Mouse (Mus musculus) midbrain, embryonic 13.5 days (tissue): Measurements from ENCODE around the gene Mt1. TPM values are rescaled to one million over a fixed set of nuclear protein-coding genes. Genes with fewer than 3 reads are reported as not detected.
"Not testable (repeated sequence)": the region's sequence is repeated elsewhere in the genome, so short reads cannot be mapped to it uniquely, and the experiment has no call there.

Experiments
- ATAC-seq: fragments of 200-750 bp; cut with Nextera tagmentation; 2 replicates; pipeline ENCODE4 v1.8.0; 2017; ENCODE audit warnings: mild to moderate bottlenecking, moderate TSS enrichment, moderate library complexity
- H3K27ac ChIP-seq: fragments of 300-500 bp; sonication (generic); 2 replicates; pipeline ENCODE4 v1.5.1; 2015; ENCODE audit warnings: inconsistent platforms, mild to moderate bottlenecking, moderate library complexity
- H3K27me3 ChIP-seq: fragments of 300-500 bp; sonication (generic); 2 replicates; pipeline ENCODE4 v1.6.1; 2015; ENCODE audit warnings: mild to moderate bottlenecking, inconsistent platforms
- H3K36me3 ChIP-seq: fragments of 300-500 bp; sonication (generic); 2 replicates; pipeline ENCODE4 v1.6.1; 2015; ENCODE audit warnings: mild to moderate bottlenecking, inconsistent platforms
- H3K4me1 ChIP-seq: fragments of 300-500 bp; sonication (generic); replicated peaks from 2 replicates; pipeline ENCODE4 v1.6.1; 2015; ENCODE audit warnings: inconsistent platforms
- H3K4me2 ChIP-seq: fragments of 300-500 bp; sonication (generic); replicated peaks from 2 replicates; pipeline ENCODE4 v1.6.1; 2015; ENCODE audit warnings: moderate library complexity, mild to moderate bottlenecking, inconsistent platforms
- H3K4me3 ChIP-seq: fragments of 300-500 bp; sonication (generic); replicated peaks from 2 replicates; pipeline ENCODE4 v1.5.1; 2015; ENCODE audit warnings: mild to moderate bottlenecking, inconsistent platforms
- H3K9ac ChIP-seq: fragments of 300-500 bp; sonication (generic); replicated peaks from 2 replicates; pipeline ENCODE4 v1.6.1; 2015; ENCODE audit warnings: mild to moderate bottlenecking, inconsistent platforms
- H3K9me3 ChIP-seq: fragments of 300-500 bp; sonication (generic); 2 replicates; pipeline ENCODE4 v1.6.1; 2016; ENCODE audit warnings: mild to moderate bottlenecking, inconsistent platforms
- WGBS: fragments of 180-500 bp; shearing (Covaris S2); methylation state at CpG from one replicate; pipeline ENCODE4 v1.1.7; 2015; 5-methylcytosine and 5-hydroxymethylcytosine counted together
- polyA plus RNA-seq: library from polyadenylated mRNA; unstranded; fragments of >200 nt; fragmentation: Nextera tagmentation; extraction: Ambion mirVana; gene quantifications from 2 replicates; pipeline ENCODE4 v1.2.1, GENCODE M21; 2015

The Mt1 gene
- 21.5 and 30.3 TPM in 2 replicates for polyA plus RNA-seq

DNA sequence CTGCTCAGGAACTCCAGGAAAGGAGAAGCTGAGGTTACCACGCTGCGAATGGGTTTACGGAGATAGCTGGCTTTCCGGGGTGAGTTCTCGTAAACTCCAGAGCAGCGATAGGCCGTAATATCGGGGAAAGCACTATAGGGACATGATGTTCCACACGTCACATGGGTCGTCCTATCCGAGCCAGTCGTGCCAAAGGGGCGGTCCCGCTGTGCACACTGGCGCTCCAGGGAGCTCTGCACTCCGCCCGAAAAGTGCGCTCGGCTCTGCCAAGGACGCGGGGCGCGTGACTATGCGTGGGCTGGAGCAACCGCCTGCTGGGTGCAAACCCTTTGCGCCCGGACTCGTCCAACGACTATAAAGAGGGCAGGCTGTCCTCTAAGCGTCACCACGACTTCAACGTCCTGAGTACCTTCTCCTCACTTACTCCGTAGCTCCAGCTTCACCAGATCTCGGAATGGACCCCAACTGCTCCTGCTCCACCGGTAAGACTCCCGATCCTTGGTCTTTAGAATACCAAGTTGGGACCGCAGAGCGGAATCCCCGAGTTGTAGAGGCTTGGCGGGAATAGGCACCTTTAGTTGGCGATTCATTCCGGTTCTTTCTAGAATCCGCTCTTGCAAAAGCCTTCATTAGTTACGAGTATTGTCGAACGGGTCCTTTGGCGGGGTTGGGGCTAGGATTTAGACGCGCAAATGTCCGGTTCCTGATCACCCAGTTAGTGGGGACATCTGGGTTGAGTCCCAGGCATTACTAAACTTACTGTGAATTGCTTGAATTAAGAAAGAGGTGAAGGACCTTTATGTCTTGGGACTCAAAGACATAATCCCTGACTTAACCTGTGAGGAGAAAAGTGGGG, at the start of gene Mt1:
Gene Mt1 (plus strand): TSS at position 226 of the 856 bp plus-strand sequence.
- peak within 1 kb of the TSS; percentile 40 for H3K4me3 ChIP-seq
- H3K4me1 ChIP-seq: peaks cover 28% of the 10 kb centered on the region
- no peaks in the 10 kb centered on the region for H3K9me3 ChIP-seq
- WGBS: 1% methylated on average over 50 of the region's 50 CpGs
- H3K36me3 ChIP-seq: no peaks in the 10 kb centered on the region
- H3K4me2 ChIP-seq: peak within 1 kb of the TSS; percentile 65
- ATAC-seq: peak; percentile 85
- no peak within 1 kb of the TSS for H3K27ac ChIP-seq
- peak within 1 kb of the TSS; percentile 34 for H3K9ac ChIP-seq
- H3K27me3 ChIP-seq: peaks cover 97% of the 10 kb centered on the region

DNA sequence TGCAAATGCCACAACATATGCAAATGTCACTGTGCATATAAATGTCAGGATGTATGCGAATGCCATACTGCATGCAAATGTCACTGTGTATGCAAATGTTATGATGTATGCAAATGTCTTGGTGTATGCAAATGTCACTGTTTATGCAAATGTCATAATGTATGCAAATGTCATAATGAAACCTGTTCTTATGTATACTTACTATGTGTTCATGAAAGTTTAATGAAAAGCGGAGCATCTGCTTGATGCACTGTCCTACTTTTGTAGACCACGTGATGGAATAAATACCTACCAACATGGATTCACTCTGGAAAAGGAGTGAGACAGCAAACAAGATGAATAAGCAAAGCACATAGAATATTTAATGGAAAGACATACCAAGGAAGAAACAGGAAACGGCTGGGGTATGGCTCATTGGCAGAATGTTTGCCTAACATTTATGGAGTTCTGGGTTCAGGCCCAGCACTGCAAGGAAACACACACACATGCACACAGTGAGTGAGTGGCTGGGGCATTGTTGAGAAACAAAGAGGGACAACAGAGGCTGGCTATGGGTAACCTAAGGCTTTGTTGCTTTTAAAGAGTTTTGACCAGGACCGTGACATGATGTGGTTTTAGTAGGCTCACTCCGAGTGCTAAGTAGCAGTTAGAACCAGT, 49.6 kb upstream of the Mt1 start:
- H3K4me1 ChIP-seq: 0 out of 2 replicates have a peak, but pooled peaks cover 3% of the 10 kb centered on the region
- H3K9ac ChIP-seq: no peak overlapping the region
- WGBS: 66% methylated on average over 6 of the region's 6 CpGs
- H3K36me3 ChIP-seq: no peaks in the 10 kb centered on the region
- H3K4me3 ChIP-seq: no peak overlapping the region
- H3K27ac ChIP-seq: no peak overlapping the region
- H3K4me2 ChIP-seq: no peak overlapping the region
- no peaks in the 10 kb centered on the region for H3K9me3 ChIP-seq
- no peak for ATAC-seq
- no peaks in the 10 kb centered on the region for H3K27me3 ChIP-seq

DNA sequence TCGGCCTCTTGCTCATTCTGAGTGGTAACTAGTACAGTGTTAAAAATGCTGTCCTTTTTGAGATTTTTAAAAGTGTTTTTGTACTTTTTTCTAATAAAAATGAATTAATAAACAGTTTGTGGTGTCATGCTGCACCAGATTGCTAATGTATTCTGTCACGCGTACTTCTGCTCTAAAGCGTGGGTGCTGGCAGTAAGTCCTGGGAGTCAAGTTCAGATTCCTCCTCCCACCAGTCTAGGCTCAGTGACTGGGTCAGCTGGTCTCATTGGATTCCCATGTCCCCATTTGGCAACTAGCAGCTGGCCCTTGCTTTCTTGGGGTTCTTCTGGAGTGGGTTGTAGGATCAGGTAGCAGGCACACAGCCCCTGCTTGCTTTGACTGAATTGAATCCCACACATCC, 48.8 kb upstream of the Mt1 start:
- Histone ChIP-seq H3K4me1 (0 out of 2 replicates have a peak, but pooled peaks cover 3% of the 10 kb centered on the region), H3K9ac (no peak overlapping the region), H3K4me3 (no peak overlapping the region), H3K27me3 (no peaks in the 10 kb centered on the region), H3K36me3 (no peaks in the 10 kb centered on the region), H3K9me3 (no peaks in the 10 kb centered on the region), H3K27ac (no peak overlapping the region), H3K4me2 (no peak overlapping the region)
- ATAC-seq: no peak
- WGBS: 91% methylated on average over 4 of the region's 4 CpGs

DNA sequence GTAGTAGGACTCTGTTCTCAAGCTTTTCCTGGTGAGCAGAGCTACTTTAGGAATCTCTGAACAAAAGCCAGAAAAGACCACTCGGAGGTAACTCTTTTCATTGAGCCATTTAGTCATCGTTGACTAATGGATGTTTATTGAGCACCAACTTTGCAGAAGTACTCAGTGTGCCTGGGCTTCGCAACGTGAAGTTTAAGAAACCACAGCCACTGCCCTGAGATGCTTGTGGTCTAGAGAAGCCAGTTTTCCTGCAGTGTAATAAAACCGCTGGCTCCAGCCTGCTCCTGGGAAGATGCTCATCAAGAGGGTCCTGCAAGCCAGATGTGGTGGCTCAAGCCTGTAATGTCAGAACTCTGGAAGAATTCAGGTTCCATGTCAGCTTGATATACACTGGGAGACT, 46.8 kb upstream of the Mt1 start:
- 0 out of 2 replicates have a peak, but pooled peaks cover 3% of the 10 kb centered on the region for H3K4me1 ChIP-seq
- H3K27ac ChIP-seq: no peak overlapping the region
- H3K4me3 ChIP-seq: no peak overlapping the region
- no peaks in the 10 kb centered on the region for H3K36me3 ChIP-seq
- 77% methylated on average over 5 of the region's 5 CpGs for WGBS
- ATAC-seq: no peak
- no peaks in the 10 kb centered on the region for H3K9me3 ChIP-seq
- no peak overlapping the region for H3K9ac ChIP-seq
- H3K4me2 ChIP-seq: no peak overlapping the region
- no peaks in the 10 kb centered on the region for H3K27me3 ChIP-seq

DNA sequence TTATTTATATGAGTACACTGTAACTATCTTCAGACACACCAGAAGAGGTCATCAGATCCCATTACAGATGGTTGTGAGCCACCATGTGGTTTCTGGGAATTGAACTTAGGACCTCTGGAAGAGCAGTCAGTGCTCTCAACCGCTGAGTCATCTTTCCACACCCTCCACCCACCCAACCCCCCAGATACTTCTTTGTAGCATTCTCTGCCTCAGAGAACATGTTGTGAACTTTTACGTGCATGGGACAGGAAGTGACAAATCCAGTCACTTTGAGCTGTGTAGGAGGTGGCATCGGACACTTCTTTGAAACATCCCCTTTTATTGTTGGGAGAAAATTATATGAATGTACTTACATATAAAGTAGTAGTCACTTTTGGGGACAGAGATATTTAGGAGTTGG, 44.3 kb upstream of the Mt1 start:
- not testable (repeated sequence) for H3K36me3 ChIP-seq, H3K9me3 ChIP-seq, H3K4me2 ChIP-seq, H3K27ac ChIP-seq, H3K4me1 ChIP-seq, H3K27me3 ChIP-seq, H3K9ac ChIP-seq, H3K4me3 ChIP-seq, ATAC-seq
- WGBS: 85% methylated on average over 3 of the region's 3 CpGs

DNA sequence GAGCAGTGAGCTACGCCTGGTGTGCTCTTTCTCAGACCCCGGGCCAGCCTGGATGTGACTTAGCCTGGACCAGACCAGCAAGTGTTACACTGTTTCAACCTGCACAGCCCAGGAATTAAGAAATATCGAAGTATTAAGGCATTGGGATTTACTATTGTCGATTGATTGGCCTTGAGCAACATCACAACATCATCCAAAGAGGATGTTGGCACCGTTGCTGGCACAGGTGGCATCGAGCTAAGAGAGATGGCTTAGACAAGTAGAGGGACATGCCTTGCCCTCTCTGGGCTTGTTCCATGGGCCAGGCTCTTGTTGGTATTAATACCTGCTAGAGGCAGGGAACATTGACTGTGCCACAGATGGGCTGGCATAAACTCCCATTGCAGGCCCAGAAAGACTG, 43.3 kb upstream of the Mt1 start:
- Histone ChIP-seq H3K36me3 (no peaks in the 10 kb centered on the region), H3K4me2 (no peak overlapping the region), H3K4me1 (no peaks in the 10 kb centered on the region), H3K27me3 (no peaks in the 10 kb centered on the region), H3K9ac (no peak overlapping the region), H3K27ac (no peak overlapping the region), H3K9me3 (no peaks in the 10 kb centered on the region), H3K4me3 (no peak overlapping the region)
- WGBS: 94% methylated on average over 6 of the region's 6 CpGs
- ATAC-seq: no peak

DNA sequence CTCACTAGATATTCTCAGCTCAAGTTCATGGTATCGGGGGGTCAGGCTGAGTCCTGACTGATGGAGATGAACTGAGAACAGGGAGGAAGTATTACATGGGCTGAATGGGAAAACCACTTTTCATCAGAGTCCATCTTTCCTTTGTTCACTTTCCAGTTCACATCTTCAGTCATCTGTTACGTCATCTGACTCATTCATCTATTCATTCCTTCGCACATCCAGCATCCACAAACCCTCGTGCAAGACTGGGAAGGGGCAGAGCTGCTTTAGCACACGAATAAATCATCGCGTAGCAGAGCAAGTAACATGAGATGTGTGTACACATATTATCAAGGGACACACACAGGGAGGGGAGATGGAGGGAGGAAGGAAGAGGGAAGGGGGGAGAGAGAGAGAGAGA, 42.7 kb upstream of the Mt1 start:
- Histone ChIP-seq H3K9ac (no peak overlapping the region), H3K4me1 (no peaks in the 10 kb centered on the region), H3K27me3 (no peaks in the 10 kb centered on the region), H3K4me2 (no peak overlapping the region), H3K9me3 (no peaks in the 10 kb centered on the region), H3K36me3 (no peaks in the 10 kb centered on the region), H3K27ac (no peak overlapping the region), H3K4me3 (no peak overlapping the region)
- no peak for ATAC-seq
- 84% methylated on average over 7 of the region's 7 CpGs for WGBS

DNA sequence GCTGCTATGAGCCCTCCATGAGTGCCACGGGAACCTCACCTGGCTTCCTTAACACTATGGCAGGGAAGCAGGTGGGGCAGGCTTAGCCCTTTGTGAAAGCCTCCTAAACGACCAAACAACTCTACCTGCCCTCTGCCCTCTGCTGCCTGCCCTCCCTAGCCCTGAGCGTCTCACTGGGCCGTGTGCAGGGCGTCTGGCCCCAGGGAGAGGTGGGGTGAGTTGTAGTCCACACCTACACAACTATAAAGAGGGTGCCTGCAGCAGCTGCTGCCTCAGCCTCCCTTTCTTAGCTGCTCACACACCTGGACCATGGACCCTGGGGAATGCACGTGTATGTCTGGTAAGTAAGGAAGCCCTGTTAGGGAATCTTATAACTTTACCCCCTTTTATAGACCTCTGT, 41.9 kb upstream of the Mt1 start, which contains the start of gene Mt4:
Gene Mt4 (plus strand): TSS at position 265 of the 400 bp plus-strand sequence.
- no peak within 1 kb of the TSS for H3K27ac ChIP-seq
- WGBS: 64% methylated on average over 6 of the region's 6 CpGs

DNA sequence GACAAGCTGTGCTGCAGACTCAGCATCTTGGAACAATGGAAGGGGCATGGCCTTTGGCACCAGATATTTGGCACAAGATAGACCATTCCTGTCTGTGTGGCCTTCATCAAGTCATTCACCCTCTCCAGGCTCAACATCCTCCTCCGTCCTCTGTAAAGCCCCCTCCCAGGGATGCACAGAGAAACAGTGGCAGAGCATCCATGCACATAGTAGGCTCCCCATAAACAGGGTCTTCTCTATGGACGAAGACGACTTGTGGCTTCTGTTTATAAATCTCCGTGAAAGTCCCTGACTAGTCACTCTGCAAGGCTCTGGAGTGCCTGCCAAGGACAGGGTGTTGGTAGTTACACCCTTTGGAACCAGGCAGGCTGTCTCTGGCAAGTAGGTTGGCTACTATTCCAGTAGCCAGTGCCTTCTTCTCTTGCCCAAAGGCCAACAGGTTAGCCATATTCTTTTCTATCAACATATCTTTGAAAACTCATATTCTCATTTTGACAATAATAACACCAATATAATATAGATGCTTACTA, 38.6 kb upstream of the Mt1 start:
- Histone ChIP-seq H3K4me3 (no peak overlapping the region), H3K27ac (no peak overlapping the region), H3K36me3 (no peaks in the 10 kb centered on the region), H3K9ac (no peak overlapping the region), H3K4me2 (no peak overlapping the region), H3K27me3 (no peaks in the 10 kb centered on the region), H3K9me3 (no peaks in the 10 kb centered on the region), H3K4me1 (no peaks in the 10 kb centered on the region)
- ATAC-seq: no peak
- 82% methylated on average over 4 of the region's 4 CpGs for WGBS

More for the DNA sequence above, 41.9 kb upstream of the Mt1 start, which contains the start of gene Mt4:
- Histone ChIP-seq H3K9ac (no peak within 1 kb of the TSS), H3K4me1 (no peaks in the 10 kb centered on the region), H3K27me3 (no peaks in the 10 kb centered on the region), H3K4me3 (no peak within 1 kb of the TSS), H3K4me2 (no peak within 1 kb of the TSS), H3K36me3 (no peaks in the 10 kb centered on the region), H3K9me3 (no peaks in the 10 kb centered on the region)
- no peak for ATAC-seq

DNA sequence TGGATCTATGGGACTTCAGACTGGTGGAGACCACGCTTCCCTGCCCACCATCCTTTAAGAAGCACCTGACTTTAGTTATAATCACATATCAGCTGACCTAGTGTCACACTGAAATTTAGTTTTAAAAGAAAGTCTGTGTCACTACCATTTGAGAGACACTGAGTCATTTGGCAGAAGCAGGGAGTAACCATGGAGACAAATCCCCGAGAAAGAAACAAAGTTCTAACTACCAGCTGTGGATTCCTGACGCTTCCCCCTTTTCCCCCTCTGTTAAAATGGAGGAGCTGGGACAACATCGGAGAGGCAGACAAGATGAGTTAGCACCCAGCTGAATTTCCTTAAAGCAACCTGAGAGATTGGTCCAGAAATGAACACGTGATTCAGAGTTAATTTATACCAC, 30.6 kb upstream of the Mt1 start:
- ATAC-seq: no peak
- no peaks in the 10 kb centered on the region for H3K36me3 ChIP-seq
- no peak overlapping the region for H3K4me3 ChIP-seq
- no peaks in the 10 kb centered on the region for H3K9me3 ChIP-seq
- no peak overlapping the region for H3K27ac ChIP-seq
- H3K27me3 ChIP-seq: peaks cover 7% of the 10 kb centered on the region; the same call in 1 of the 2 replicates
- no peak overlapping the region for H3K4me2 ChIP-seq
- no peak overlapping the region for H3K9ac ChIP-seq
- H3K4me1 ChIP-seq: peaks cover 15% of the 10 kb centered on the region
- WGBS: 29% methylated on average over 5 of the region's 5 CpGs

DNA sequence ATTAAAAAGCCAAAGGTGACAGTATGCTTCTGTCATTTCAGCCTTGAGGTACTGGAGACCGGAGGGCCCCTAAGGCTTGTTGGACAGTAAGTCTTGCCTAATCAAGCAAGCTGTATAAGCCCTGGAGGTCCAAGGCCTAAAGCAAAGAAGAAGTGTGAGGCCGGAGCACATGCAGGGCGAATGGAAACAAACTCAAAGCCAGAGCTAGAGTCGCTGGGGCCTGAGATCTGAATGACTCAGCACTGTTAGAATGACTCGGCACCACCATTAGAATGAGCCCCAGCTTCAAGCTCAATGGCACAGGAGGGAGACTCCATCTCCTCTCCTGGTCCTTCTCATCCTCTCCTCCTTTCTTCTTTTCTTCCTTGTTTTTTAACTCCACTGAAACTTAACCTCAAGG, 28.0 kb upstream of the Mt1 start:
- Histone ChIP-seq H3K4me3 (no peak overlapping the region), H3K27ac (no peak overlapping the region), H3K9me3 (no peaks in the 10 kb centered on the region), H3K27me3 (peaks cover 14% of the 10 kb centered on the region; the same call in 1 of the 2 replicates), H3K4me1 (peaks cover 29% of the 10 kb centered on the region), H3K4me2 (no peak overlapping the region), H3K9ac (no peak overlapping the region), H3K36me3 (no peaks in the 10 kb centered on the region)
- WGBS: 85% methylated on average over 5 of the region's 5 CpGs
- no peak for ATAC-seq
